Mouse (Mus musculus): Measurements from ENCODE around the gene Nr2f1.

DNA sequence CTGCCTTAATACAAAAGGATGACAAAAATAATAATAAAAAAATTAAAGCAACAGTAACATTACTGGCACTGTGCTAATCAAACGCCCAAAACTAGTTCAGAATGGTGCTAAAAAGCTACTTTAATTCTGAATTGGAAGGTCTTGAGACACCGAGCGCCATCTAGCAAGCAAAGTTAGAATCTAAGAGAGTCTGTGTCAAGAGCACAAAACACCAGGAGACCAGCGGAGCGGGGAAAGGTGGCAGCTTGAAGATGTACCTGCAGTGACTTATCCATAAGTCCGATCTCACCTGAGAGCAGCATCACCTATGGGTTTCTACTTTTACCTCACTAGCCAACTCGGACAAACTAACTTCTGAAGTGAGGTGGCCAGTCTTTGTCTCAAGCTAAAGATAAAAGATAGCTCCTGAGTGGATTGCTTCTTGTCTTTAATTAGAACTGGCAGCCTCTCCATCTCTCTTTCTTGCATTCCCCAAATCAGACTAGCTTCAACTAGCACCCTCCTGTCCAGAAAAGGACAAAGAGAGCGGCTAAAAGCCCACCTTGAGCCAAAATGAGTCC is 23.7 kb downstream of the Nr2f1 start:
- no peak for TF ChIP-seq POLR2A (IDR thresholded peaks at IDR 0.05; ENCODE audit: control insufficient read depth, extremely low read depth, insufficient read depth, low read length, poor library complexity)
- no peak for TF ChIP-seq CTCF (IDR thresholded peaks at IDR 0.05; ENCODE audit: borderline replicate concordance, control insufficient read depth, extremely low read depth, insufficient read depth, low read length, poor library complexity)

Measured in thymus, adult 2 months (tissue).